Mouse (Mus musculus) cerebellum, adult 2 months (tissue): Measurements from ENCODE around the gene Aurka.

Source experiments
- CTCF ChIP-seq: fragments of 200-500 bp; IDR thresholded peaks from 2 replicates; pipeline ENCODE4 v1.5.1; 2011; ENCODE audit warnings: low read depth, mild to moderate bottlenecking, control low read depth, low read length, moderate library complexity, borderline replicate concordance; ENCODE audit not compliant: insufficient read depth
- POLR2A ChIP-seq: fragments of 200-500 bp; IDR thresholded peaks from 2 replicates; pipeline ENCODE4 v1.6.1; 2011; ENCODE audit warnings: low read length, control low read depth, borderline replicate concordance; ENCODE audit not compliant: insufficient read depth

- TF ChIP-seq CTCF: no peak
- TF ChIP-seq POLR2A: no peak
These were observed 14.5 kb downstream of the Aurka start for GRCm38 (mm10) chr2:172355833-172356232.
